Mouse (Mus musculus) CD8-positive naive resting alpha-beta T cell, adult 2 months (primary cell): ENCODE measurements around the gene Gpr162.
"Not testable (repeated sequence)": the region's sequence is repeated elsewhere in the genome, so short reads cannot be mapped to it uniquely, and the experiment has no call there.

Source experiments
- DNase-seq, 2 experiments: peaks; one replicate each; pipeline ENCODE4 v3.0.0; 2022; ENCODE audit warnings: low read depth in 2 of 2, low spot score in 2 of 2

The Gpr162 gene

GRCm38 (mm10) chr6:124813496-124813895 lies 50.3 kb downstream of the Gpr162 start:
- DNase-seq: peak in 1 of 2 experiments; percentile 41

- DNase-seq: no peak
Measured at GRCm38 (mm10) chr6:124812848-124813247, 50.9 kb downstream of the Gpr162 start.

GRCm38 (mm10) chr6:124811701-124812560 lies 51.9 kb downstream of the Gpr162 start:
- DNase-seq: no peak

- no peak for DNase-seq
Measured at GRCm38 (mm10) chr6:124811403-124811665, 52.4 kb downstream of the Gpr162 start.

- not testable (repeated sequence) for DNase-seq
Measured at GRCm38 (mm10) chr6:124810566-124811402, 53.0 kb downstream of the Gpr162 start.

GRCm38 (mm10) chr6:124809775-124810538 lies 53.8 kb downstream of the Gpr162 start:
- DNase-seq: no peak

- no peak for DNase-seq
Measured at GRCm38 (mm10) chr6:124809052-124809774, 54.6 kb downstream of the Gpr162 start.
